Mouse (Mus musculus): ENCODE measurements around the gene Gm266.

- TF ChIP-seq CTCF (IDR thresholded peaks at IDR 0.05; ENCODE audit: low read depth, low read length) (no peak), POLR2A (IDR thresholded peaks at IDR 0.05; ENCODE audit: insufficient read depth, low read length) (no peak), EP300 (IDR thresholded peaks at IDR 0.05; ENCODE audit: insufficient read depth, low read depth, low read length) (no peak)
These were observed 6.7 kb downstream of the Gm266 start for GRCm38 (mm10) chr12:111478924-111479323.
